Mouse (Mus musculus) kidney, adult 2 months (tissue): ENCODE data around the gene Braf.

Experiments used
- CTCF ChIP-seq: fragments of 200-500 bp; conservative IDR thresholded peaks from 2 replicates; pipeline ENCODE4 v1.5.1; 2011; ENCODE audit warnings: low read depth, mild to moderate bottlenecking, control low read depth, low read length, moderate library complexity, mixed read lengths; ENCODE audit not compliant: insufficient read depth, insufficient read length
- POLR2A ChIP-seq: fragments of 200-500 bp; IDR thresholded peaks from one replicate; pipeline ENCODE4 v1.6.1; 2011; ENCODE audit warnings: low read depth, low read length, control low read depth

GRCm38 (mm10) chr6:39574951-39575350 lies 150.3 kb downstream of the Braf start:
- TF ChIP-seq CTCF (no peak), POLR2A (no peak)
